Mouse (Mus musculus): ENCODE results near the gene Fam71e1.

Fam71e1 gene

GRCm38 (mm10) chr7:44470696-44471612 is 25.4 kb upstream of the Fam71e1 start:
- DNase-seq (ENCODE audit: low read depth in 1 of 2, low spot score in 2 of 2) = no peak

GRCm38 (mm10) chr7:44471880-44472557 is 24.4 kb upstream of the Fam71e1 start:
- no peak for DNase-seq (ENCODE audit: low read depth in 1 of 2, low spot score in 2 of 2)

DNA sequence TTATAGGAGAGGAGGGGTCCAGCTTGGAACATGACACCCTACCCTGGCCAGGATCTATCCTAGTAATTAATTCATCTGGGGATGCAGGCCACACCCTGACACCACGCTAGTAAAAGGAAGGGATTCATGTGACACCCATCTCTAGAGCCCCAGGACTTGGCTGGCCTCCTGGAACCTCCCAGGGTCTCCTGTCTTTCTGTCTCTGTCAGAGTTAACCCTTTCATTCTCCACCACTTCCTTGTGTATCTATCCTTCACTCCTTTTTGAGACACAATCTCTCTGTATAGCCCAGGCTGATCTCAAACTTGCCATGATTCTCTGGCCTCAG is 23.9 kb upstream of the Fam71e1 start:
- DNase-seq (ENCODE audit: low read depth in 1 of 2, low spot score in 2 of 2) = no peak

DNA sequence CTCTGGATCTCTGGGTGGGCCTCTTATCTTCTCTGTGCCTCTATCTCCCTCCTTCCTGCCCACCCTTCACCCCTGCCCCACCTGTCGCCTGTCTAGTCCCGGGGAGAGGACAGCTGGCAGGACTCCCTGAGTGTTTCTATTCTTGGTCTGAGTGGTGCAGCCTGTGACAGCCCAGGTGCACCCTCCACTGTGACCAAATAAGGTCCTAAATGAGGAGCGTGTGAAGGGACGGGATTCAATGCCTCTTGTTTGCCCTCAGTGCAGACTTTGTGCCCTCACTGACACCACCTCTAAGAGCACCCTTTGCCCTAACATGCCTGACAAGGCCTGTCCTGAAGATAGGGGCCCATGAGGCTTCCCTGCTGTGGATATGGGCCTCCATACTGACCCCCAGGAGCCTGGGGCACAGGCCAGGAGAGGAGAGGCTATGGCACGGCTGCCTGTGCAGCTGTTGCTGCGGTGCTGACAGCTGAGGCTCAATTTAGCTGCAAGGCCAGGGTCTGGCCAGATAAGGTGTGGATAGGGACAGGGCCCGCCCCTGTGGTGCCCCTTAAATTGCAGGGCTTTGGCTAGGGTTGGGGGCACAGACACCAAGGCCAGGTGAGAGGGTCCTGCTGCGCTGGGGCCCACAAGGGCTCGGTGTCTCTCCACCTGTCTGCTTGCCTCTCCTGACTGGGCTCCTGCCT is 23.3 kb upstream of the Fam71e1 start:
- no peak for DNase-seq (ENCODE audit: low read depth in 1 of 2, low spot score in 2 of 2)

DNA sequence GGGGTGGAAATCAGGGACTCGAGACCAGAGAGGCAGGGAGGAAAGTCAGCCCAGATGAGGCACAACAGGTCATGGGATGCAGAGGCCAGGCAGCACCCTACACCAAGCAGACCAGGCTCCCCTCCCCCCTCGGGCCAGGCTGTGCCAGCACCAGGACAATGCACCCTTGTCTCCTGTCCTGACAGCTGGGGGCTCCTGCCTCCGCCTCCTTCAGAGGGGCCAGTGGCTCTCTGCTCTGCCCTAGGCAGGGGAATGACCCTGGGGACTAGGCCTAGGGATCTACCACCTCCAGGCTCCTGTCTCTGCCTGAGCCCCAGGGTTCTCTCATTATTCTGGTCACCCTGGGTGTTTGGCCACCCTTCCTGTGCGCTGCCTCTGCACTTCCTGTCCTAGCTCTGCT is 22.0 kb upstream of the Fam71e1 start:
- no peak for DNase-seq (ENCODE audit: low read depth in 1 of 2, low spot score in 2 of 2)

DNA sequence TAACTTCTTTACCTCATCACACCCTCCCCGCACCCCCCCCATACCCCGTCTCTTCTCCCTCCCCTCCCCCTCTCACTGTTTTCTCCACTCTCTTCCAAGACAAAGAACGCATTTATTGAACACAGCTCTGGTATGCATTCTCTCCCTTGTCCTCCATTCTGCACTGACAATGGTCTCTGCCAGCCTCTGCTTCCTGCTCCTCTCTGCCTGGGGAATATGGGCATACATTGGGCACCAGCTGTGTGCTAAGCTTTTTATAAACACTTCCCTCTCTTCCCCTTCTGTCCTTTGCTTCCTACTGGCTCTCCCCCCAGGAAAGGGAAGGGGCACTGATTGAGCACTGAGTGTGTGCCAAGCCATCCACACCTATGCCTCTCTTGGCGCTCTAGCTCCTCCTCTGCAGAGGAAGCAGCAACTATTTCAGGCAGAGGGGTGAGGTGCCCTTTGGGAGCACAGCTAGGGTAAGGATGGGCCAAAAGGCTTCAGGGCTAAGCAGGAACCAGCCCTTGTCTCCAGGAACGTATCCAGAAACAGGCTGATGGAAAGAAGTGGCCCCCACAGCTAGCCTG is 21.3 kb upstream of the Fam71e1 start:
- no peak for DNase-seq (ENCODE audit: low read depth in 1 of 2, low spot score in 2 of 2)

- DNase-seq (ENCODE audit: low read depth in 1 of 2, low spot score in 2 of 2) = no peak
These were observed 13.4 kb upstream of the Fam71e1 start for GRCm38 (mm10) chr7:44482836-44483435.

GRCm38 (mm10) chr7:44484109-44484508 is 12.3 kb upstream of the Fam71e1 start:
- DNase-seq (ENCODE audit: low read depth in 1 of 2, low spot score in 2 of 2) = no peak

DNA sequence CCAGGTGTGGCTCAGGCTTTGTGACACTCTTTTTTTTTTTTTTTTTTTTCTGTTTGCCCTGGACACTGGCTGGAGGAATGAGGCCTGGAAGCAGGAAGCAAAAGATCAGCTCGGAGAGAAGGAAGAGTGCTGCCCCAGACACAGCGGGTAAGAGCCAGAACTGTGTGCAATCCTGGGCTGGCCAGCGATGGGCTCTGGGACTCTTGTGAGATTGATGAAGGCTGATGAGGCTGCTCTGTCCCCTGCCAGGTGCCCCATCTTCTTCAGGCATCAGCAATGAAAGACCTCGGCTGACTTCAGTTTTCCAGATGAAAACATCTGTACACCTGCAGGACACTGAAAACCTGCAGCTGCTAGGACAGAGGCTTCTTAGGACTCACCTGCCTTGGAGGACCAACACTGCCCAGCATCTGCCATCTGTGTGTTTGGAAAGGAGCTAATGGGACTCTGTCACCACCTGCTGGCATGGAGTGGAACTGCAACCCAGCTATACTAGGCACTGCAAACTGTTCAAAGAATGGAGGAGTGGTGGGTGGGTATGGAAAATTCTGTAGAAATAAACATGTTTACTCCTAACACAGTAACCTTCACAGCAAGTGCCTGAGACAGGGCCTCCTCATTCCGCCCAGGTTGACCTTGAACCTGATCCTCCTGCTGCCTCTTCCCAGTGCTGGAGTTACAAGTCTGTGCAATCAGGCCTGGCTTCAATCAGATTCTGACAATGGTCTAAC is 11.4 kb upstream of the Fam71e1 start:
- peak in 1 of 2 experiments; percentile 48 for DNase-seq (ENCODE audit: low read depth in 1 of 2, low spot score in 2 of 2)

- no peak for DNase-seq (ENCODE audit: low read depth in 1 of 2, low spot score in 2 of 2)
These were observed 10.7 kb upstream of the Fam71e1 start for GRCm38 (mm10) chr7:44485572-44486195.

GRCm38 (mm10) chr7:44486927-44487575 is 9.3 kb upstream of the Fam71e1 start:
- no peak for DNase-seq (ENCODE audit: low read depth in 1 of 2, low spot score in 2 of 2)

DNA sequence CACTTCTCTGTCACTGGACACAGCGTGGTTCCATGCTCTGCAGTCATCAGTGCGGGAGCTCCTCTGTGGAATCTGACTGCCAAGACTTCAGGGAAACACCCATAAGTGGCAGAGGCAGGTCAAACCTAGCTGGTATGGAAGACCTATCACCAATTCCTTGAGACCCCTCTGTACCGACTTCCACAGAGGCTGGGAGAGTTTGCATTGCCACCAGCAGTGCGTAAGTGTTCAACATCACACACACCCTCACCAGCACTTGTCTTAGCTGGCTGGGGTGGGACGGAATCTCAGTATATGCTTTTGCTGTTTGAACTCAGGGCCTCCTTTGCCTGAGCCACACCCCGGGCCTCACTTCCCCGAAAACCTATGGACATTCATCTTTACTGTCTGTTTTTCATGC is 8.4 kb upstream of the Fam71e1 start:
- DNase-seq (ENCODE audit: low read depth in 1 of 2, low spot score in 2 of 2) = no peak

- no peak for DNase-seq (ENCODE audit: low read depth in 1 of 2, low spot score in 2 of 2)
These were observed 7.8 kb upstream of the Fam71e1 start for GRCm38 (mm10) chr7:44488545-44488944.

GRCm38 (mm10) chr7:44490281-44490680 is 6.1 kb upstream of the Fam71e1 start:
- no peak for DNase-seq (ENCODE audit: low read depth in 1 of 2, low spot score in 2 of 2)

- DNase-seq (ENCODE audit: low read depth in 1 of 2, low spot score in 2 of 2) = no peak
These were observed 5.0 kb upstream of the Fam71e1 start for GRCm38 (mm10) chr7:44491391-44491790.

DNA sequence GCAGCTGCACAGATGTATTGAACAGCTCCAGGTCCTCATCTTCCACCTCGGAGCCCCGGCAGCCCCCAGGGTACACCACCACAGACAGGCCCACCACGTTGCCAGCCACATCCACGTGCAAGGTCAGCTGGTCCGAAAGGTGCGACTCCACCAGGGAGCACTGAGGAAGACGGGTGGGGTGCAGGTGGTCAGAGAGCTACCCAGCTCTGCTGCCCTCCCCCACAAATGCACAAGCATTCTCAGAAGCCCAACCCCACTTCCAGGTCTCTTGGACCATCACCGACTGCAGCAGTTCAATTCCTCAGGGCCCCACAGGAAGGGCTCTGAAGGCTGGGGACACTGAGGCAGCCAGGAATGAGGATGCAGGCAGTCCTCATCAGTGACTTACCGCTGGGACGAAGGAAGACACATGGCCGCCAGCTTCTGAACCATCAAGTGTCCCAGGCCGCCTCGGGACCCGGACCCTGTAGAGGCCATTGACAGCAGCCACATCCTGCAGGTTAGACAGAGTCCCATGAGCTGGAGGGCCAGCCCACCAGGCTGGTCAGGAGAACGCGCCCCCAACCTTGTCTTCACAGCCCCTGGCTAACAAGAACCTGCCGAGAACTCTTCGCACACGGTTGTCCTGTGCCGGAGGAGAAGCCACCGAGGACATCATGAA is 4.1 kb upstream of the Fam71e1 start:
- DNase-seq (ENCODE audit: low read depth in 1 of 2, low spot score in 2 of 2) = no peak

- no peak for DNase-seq (ENCODE audit: low read depth in 1 of 2, low spot score in 2 of 2)
These were observed 1.7 kb upstream of the Fam71e1 start for GRCm38 (mm10) chr7:44494681-44495080.

- no peak for DNase-seq (ENCODE audit: low read depth in 1 of 2, low spot score in 2 of 2)
These were observed 1.3 kb upstream of the Fam71e1 start for GRCm38 (mm10) chr7:44495086-44495485.

DNA sequence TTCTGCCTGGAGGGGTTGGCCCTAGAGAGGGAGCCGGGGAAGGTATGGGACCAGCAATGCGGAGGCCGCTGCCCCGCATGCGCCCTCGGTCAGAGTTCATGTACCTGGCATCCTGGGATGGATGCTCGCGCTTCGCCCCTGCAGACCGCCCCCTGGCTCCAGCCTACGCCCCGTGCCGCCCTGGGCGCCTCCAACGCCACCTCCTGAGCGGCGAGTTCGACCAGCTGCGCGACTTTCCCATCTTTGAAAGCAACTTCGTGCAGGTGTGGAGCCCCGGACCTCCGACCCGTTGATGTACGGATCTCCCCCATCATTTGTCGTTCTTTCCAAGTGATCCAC is 359 bp downstream of the Fam71e1 start:
- DNase-seq (ENCODE audit: low read depth in 1 of 2, low spot score in 2 of 2) = no peak

All from monocyte, adult 2 months (primary cell).